Mouse (Mus musculus): ENCODE measurements around the gene C1qtnf7. TPM values are rescaled to one million over a fixed set of nuclear protein-coding genes. Genes with fewer than 3 reads are reported as not detected.

C1qtnf7 gene
- not detected in 2 replicates for polyA plus RNA-seq (2012; ENCODE audit: insufficient read depth, insufficient read length, missing spikeins)

DNA sequence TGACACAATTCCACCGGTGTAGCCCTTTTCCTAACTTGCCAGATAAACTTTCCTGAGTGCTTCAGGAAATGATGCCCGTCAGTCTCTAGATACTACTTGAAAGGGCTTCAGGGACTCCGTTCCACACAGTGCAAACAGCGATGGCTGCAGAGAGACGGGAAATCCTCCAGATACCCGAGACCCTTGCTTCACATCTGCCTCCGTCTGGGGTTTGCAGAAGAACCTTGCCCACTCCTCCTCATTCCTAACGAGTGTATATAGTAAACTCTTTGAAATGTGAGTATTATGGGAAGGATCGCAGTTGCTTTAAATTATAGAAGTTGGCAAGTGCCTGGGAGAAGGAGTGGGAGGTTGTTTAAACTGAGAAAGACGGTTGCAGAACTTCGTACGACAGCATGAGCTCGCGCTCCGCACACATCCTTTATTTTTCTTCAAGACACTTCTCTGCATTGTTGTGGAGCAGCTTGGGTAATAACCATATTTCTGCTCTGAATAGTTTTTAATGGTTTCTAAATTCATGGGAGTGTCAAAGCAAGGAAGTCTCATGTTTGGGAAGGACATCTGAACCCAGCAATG, at the start of gene C1qtnf7:
TSS of gene C1qtnf7 (plus strand) at position 138 of the 576 bp plus-strand sequence.
- TF ChIP-seq CTCF (IDR thresholded peaks at IDR 0.05; ENCODE audit: low read depth, low read length) (no peak), POLR2A (IDR thresholded peaks at IDR 0.05; ENCODE audit: borderline replicate concordance, low read depth, low read length) (no peak)
- no peak within 1 kb of the TSS for H3K4me3 ChIP-seq (ENCODE audit: insufficient read depth, low read length)
- H3K4me1 ChIP-seq (ENCODE audit: control insufficient read depth, insufficient read depth, low read length): no peaks in the 10 kb centered on the region
- no peak within 1 kb of the TSS for H3K27ac ChIP-seq (ENCODE audit: insufficient read depth, low read depth, low read length)

DNA sequence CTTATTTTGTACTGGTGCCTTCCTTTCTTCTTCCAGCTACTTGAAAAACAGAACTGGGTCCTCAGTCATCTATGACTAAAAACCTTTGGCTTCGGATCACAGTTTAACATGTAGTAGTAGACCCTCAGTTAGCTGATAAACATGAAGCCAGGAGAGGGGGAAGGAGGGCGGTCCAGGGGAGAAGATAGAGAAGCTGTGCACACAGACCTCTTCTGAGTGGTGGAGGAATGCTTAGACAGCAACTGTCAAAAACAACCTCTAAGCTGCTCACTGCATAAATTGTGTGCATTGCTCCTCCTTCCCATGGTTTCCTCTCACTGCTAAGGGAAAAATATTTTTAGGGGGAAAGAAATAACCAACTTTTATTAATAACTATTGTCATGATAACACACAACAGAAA, 48.6 kb upstream of the C1qtnf7 start:
- no peak for TF ChIP-seq POLR2A (IDR thresholded peaks at IDR 0.05; ENCODE audit: borderline replicate concordance, low read depth, low read length)
- TF ChIP-seq CTCF (IDR thresholded peaks at IDR 0.05; ENCODE audit: low read depth, low read length): no peak
- Histone ChIP-seq H3K4me3 (ENCODE audit: insufficient read depth, low read length) (no peak overlapping the region), H3K4me1 (ENCODE audit: control insufficient read depth, insufficient read depth, low read length) (peaks cover 3% of the 10 kb centered on the region), H3K27ac (ENCODE audit: insufficient read depth, low read depth, low read length) (no peak overlapping the region)

DNA sequence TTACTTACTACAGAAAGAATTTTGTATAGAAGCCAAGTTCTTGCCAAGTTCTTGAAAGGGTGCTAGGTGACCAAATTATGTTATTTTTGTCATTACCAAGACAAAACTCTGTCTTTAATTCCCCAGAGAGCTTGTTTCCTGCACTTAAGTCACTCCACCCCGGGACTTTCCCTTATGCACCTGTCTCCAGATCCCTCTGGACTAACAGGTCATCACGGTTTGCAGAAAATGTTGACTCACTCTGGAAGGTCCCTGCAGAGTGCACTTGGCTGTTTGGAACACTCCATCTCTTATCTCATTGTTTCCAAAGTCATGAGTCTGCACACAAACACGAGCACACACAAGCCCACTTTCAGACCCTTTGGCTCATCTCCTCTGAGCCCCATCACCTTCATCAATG, 48.1 kb upstream of the C1qtnf7 start:
- H3K4me1 ChIP-seq (ENCODE audit: control insufficient read depth, insufficient read depth, low read length): no peaks in the 10 kb centered on the region; the same call in 1 of the 2 replicates
- TF ChIP-seq POLR2A (IDR thresholded peaks at IDR 0.05; ENCODE audit: borderline replicate concordance, low read depth, low read length) (no peak), CTCF (IDR thresholded peaks at IDR 0.05; ENCODE audit: low read depth, low read length) (no peak)
- no peak overlapping the region for H3K4me3 ChIP-seq (ENCODE audit: insufficient read depth, low read length)
- H3K27ac ChIP-seq (ENCODE audit: insufficient read depth, low read depth, low read length): no peak overlapping the region

DNA sequence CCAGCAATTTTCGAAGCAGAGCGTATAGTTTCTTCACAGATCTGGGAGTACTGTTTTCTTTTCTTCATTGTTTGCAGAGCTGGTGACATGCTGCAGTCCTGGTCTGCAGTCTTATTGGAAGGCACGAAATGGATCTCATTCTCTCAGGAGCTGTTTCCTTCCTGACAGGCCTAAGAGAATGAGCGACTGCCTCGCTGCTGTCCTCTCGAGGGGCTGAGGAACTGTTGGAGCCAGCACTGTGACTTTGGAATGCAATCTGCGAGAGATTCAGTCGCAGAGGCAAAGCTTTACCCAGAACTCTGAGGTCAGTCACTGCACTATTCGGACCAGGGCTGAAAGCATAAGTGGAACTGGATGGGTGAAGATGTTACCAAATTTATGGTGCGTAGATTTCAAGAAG, 46.4 kb upstream of the C1qtnf7 start:
- no peak overlapping the region for H3K27ac ChIP-seq (ENCODE audit: insufficient read depth, low read depth, low read length)
- no peaks in the 10 kb centered on the region for H3K4me1 ChIP-seq (ENCODE audit: control insufficient read depth, insufficient read depth, low read length)
- TF ChIP-seq POLR2A (IDR thresholded peaks at IDR 0.05; ENCODE audit: borderline replicate concordance, low read depth, low read length): no peak
- no peak for TF ChIP-seq CTCF (IDR thresholded peaks at IDR 0.05; ENCODE audit: low read depth, low read length)
- H3K4me3 ChIP-seq (ENCODE audit: insufficient read depth, low read length): no peak overlapping the region

DNA sequence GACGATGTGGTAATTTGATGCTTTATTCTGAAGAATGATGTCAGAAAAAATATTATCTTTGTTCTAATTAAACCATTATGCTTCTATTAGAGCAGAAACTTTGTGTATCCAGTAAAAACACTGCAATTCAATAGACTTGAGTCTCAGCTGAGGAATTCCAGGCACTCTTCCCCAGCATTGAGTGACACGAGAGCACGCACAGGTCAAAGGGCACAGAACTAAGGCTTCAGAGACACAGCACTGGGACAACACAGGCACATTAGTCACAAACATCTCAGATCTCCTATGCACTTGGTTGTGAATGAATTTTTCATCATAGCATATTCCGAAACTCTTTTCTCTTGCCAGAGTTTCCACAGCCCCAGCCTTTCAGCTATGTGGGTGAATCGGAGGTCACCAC, 37.4 kb upstream of the C1qtnf7 start:
- H3K4me3 ChIP-seq (ENCODE audit: insufficient read depth, low read length): no peak overlapping the region
- TF ChIP-seq POLR2A (IDR thresholded peaks at IDR 0.05; ENCODE audit: borderline replicate concordance, low read depth, low read length) (no peak), CTCF (IDR thresholded peaks at IDR 0.05; ENCODE audit: low read depth, low read length) (no peak)
- no peaks in the 10 kb centered on the region for H3K4me1 ChIP-seq (ENCODE audit: control insufficient read depth, insufficient read depth, low read length)
- no peak overlapping the region for H3K27ac ChIP-seq (ENCODE audit: insufficient read depth, low read depth, low read length)

DNA sequence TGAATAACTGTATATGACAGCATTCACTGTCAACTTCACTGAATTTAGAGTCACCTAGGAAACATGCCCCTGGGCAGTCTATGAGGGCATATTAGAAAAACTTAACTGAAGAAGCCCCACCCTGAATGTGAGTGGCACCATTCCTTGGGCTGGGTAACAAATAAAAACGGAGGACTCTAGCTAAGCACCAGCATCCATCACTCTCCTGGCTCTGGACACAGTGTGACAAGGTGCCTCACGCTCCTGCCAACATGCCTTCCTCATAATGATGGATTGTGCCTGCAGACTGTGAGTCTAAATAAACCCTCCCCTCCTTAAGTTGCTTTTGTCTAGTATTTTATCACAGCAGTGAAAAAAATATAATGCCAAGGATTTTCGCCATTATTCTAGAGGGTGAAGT, 35.3 kb upstream of the C1qtnf7 start:
- Histone ChIP-seq H3K27ac (ENCODE audit: insufficient read depth, low read depth, low read length) (no peak overlapping the region), H3K4me1 (ENCODE audit: control insufficient read depth, insufficient read depth, low read length) (no peaks in the 10 kb centered on the region), H3K4me3 (ENCODE audit: insufficient read depth, low read length) (no peak overlapping the region)
- TF ChIP-seq CTCF (IDR thresholded peaks at IDR 0.05; ENCODE audit: low read depth, low read length) (no peak), POLR2A (IDR thresholded peaks at IDR 0.05; ENCODE audit: borderline replicate concordance, low read depth, low read length) (no peak)

DNA sequence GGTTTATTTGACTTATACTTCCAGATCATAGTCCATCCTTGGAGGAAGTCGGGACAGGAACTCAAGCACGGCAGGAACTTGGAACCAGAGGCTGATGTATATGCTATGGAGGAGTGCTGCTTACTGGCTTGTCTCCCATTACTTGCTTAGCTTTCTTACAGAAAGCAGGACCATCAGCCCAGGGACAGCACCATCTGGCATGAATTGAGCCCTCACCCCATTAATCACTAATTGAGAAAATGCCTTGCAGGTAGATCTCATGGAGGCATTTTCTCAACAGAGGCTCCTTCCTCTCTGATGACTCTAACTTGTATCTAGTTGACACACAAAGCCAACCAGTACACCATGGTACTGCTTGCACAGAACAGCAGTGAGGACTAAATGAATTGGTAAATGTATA, 34.6 kb upstream of the C1qtnf7 start:
- no peaks in the 10 kb centered on the region for H3K4me1 ChIP-seq (ENCODE audit: control insufficient read depth, insufficient read depth, low read length)
- TF ChIP-seq POLR2A (IDR thresholded peaks at IDR 0.05; ENCODE audit: borderline replicate concordance, low read depth, low read length): no peak
- H3K27ac ChIP-seq (ENCODE audit: insufficient read depth, low read depth, low read length): no peak overlapping the region
- H3K4me3 ChIP-seq (ENCODE audit: insufficient read depth, low read length): no peak overlapping the region

DNA sequence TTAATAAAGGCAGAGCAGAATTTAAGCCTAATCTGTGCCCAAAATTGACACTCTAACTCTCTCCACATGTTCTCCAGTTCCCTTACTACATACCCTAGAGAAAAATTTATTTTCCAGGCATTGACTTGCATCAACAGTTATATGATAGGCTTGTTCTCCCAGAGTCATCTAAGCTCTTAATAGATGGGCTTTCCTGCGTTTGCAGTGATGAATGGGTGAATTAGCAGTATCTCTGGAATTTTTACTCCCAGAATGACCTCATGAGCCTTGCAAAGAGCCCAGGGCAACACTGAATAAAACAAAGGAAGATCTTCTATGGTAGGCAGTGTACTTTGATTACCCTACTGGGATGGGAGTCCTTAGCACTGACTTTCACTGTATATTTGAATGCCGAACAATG, 33.5 kb upstream of the C1qtnf7 start:
- TF ChIP-seq POLR2A (IDR thresholded peaks at IDR 0.05; ENCODE audit: borderline replicate concordance, low read depth, low read length) (no peak), CTCF (IDR thresholded peaks at IDR 0.05; ENCODE audit: low read depth, low read length) (no peak)
- Histone ChIP-seq H3K4me3 (ENCODE audit: insufficient read depth, low read length) (no peak overlapping the region), H3K4me1 (ENCODE audit: control insufficient read depth, insufficient read depth, low read length) (no peaks in the 10 kb centered on the region), H3K27ac (ENCODE audit: insufficient read depth, low read depth, low read length) (no peak overlapping the region)

DNA sequence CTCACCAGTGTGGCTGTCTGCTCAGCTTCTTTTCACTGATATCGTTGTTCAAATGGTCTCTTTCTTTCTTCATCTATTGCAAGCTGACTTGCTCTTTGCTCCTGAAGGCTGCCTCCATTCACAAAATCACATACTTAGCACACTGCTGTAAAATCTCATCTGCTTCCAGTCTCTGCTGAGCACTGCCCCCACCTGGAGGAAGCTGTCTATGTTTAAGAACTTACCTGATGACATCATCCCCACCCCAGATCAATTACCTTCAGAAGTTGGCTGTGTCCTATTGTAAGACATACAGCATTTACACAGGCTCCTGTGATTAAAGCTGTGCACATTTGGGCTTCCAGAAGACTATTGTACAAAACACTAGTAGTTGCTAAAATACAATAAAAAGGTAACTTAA, 13.5 kb upstream of the C1qtnf7 start:
- no peak overlapping the region for H3K27ac ChIP-seq (ENCODE audit: insufficient read depth, low read depth, low read length)
- no peak overlapping the region for H3K4me3 ChIP-seq (ENCODE audit: insufficient read depth, low read length)
- TF ChIP-seq POLR2A (IDR thresholded peaks at IDR 0.05; ENCODE audit: borderline replicate concordance, low read depth, low read length) (no peak), CTCF (IDR thresholded peaks at IDR 0.05; ENCODE audit: low read depth, low read length) (no peak)

DNA sequence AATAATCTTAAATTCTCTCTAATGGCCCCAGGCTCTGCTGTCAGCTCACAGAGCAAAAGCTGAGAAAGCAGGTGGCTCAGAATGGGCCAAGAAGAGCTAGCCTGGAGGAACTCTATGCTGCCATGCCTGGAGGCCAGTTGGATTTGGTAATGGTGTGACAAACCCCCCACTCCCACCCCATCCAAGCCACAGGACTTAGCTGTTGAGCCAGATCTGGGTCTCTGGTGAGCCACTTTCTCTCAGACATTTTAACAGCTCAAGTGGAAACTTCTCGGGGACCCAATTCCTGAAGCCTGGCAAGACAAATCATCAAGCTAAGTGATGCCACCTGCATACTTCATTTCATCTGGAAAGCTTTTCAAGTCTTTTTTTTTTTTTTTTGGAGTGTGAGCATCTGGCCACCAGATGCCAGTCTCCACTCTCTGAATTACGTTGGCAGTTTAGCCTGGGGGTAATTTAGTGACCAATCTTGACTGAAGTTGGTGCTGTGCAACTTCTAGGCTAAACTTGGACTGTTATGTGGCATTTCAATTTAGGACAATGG, 11.0 kb upstream of the C1qtnf7 start:
- Histone ChIP-seq H3K27ac (ENCODE audit: insufficient read depth, low read depth, low read length) (no peak overlapping the region), H3K4me3 (ENCODE audit: insufficient read depth, low read length) (no peak overlapping the region), H3K4me1 (ENCODE audit: control insufficient read depth, insufficient read depth, low read length) (no peaks in the 10 kb centered on the region)
- TF ChIP-seq POLR2A (IDR thresholded peaks at IDR 0.05; ENCODE audit: borderline replicate concordance, low read depth, low read length) (no peak), CTCF (IDR thresholded peaks at IDR 0.05; ENCODE audit: low read depth, low read length) (no peak)

More for the DNA sequence above, 13.5 kb upstream of the C1qtnf7 start:
- H3K4me1 ChIP-seq (ENCODE audit: control insufficient read depth, insufficient read depth, low read length): no peaks in the 10 kb centered on the region

All from bone marrow macrophage, adult 2 months (primary cell).